Mouse (Mus musculus): ENCODE measurements around the gene Spats2l. TPM values are rescaled to one million over a fixed set of nuclear protein-coding genes. Genes with fewer than 3 reads are reported as not detected.

Spats2l gene
- polyA plus RNA-seq, 1 experiment from 2014 or later = 69.8 TPM

GRCm38 (mm10) chr1:57918567-57918966 lies 144.6 kb downstream of the Spats2l start:
- H3K4me2 ChIP-seq (ENCODE audit: low read length) = no peak overlapping the region
- no peaks in the 10 kb centered on the region for H3K9me3 ChIP-seq (ENCODE audit: control insufficient read depth, low read length)
- H3K4me1 ChIP-seq (ENCODE audit: control insufficient read depth, insufficient read depth, low read length) = no peaks in the 10 kb centered on the region
- no peak overlapping the region for H3K4me3 ChIP-seq (replicated peaks; ENCODE audit: low read depth, low read length)
- no peak overlapping the region for H3K27ac ChIP-seq (replicated peaks; ENCODE audit: low read depth, low read length)
- WGBS = 91% methylated on average over 4 of the region's 4 CpGs
- DNase-seq (no peak), ATAC-seq (ENCODE audit: low FRiP score, low TSS enrichment) (no peak)
- 0 out of 2 replicates have a peak, but pooled peaks cover 2% of the 10 kb centered on the region for H3K36me3 ChIP-seq (ENCODE audit: control insufficient read depth, insufficient read depth, low read length)
- H3K9ac ChIP-seq (replicated peaks; ENCODE audit: low read length) = no peak overlapping the region
- no peaks in the 10 kb centered on the region for H3K27me3 ChIP-seq (ENCODE audit: control insufficient read depth, insufficient read depth, low read length)

DNA sequence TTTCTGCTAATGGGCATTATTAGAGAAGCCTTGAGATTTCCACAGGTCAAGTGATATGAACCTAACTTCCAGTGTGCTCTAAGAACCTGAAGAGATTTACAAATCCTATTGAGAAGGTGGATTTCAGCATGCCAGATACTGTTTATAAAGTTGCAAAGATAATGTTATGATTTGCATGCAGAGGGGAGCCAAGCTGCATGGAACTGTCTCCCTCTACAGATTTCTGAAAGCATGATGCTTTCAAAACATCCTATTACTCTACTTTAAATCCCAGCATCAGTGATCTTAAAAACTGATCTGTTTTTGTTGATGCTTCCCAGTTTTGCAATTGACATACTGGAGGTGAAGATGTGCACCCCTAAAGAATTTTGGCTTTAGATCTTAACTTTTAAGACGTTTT lies 160.3 kb downstream of the Spats2l start:
- DNase-seq (no peak), ATAC-seq (ENCODE audit: low FRiP score, low TSS enrichment) (no peak)
- Histone ChIP-seq H3K4me3 (replicated peaks; ENCODE audit: low read depth, low read length) (no peak overlapping the region), H3K36me3 (ENCODE audit: control insufficient read depth, insufficient read depth, low read length) (no peaks in the 10 kb centered on the region), H3K4me2 (ENCODE audit: low read length) (no peak overlapping the region), H3K9ac (replicated peaks; ENCODE audit: low read length) (no peak overlapping the region), H3K4me1 (ENCODE audit: control insufficient read depth, insufficient read depth, low read length) (0 out of 2 replicates have a peak, but pooled peaks cover 3% of the 10 kb centered on the region), H3K27ac (replicated peaks; ENCODE audit: low read depth, low read length) (no peak overlapping the region), H3K9me3 (ENCODE audit: control insufficient read depth, low read length) (no peaks in the 10 kb centered on the region), H3K27me3 (ENCODE audit: control insufficient read depth, insufficient read depth, low read length) (no peaks in the 10 kb centered on the region)
- 38% methylated on average over 1 of the region's 1 CpGs for WGBS

DNA sequence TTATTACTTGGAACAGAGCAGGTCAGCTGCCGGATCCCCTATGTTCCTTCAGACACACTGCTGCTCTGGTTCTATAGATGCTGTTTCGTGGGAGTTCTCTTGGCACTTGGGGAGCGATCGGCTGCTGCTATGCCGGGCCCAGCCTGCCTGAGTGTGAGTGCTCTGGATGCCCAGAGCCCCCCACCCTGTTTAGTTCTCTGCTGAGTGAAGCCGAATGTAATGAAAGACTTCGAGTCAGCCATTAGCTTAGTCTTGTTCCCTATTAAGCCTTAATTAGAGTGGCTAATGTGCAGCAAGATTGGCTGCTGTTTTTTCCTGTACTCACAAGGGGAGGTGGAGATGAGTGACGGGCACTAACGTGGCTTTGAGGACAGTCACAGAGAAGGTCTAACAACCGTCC lies 166.7 kb downstream of the Spats2l start:
- no peaks in the 10 kb centered on the region for H3K27me3 ChIP-seq (ENCODE audit: control insufficient read depth, insufficient read depth, low read length)
- H3K4me3 ChIP-seq (replicated peaks; ENCODE audit: low read depth, low read length) = no peak overlapping the region
- WGBS = 62% methylated on average over 10 of the region's 10 CpGs
- H3K9me3 ChIP-seq (ENCODE audit: control insufficient read depth, low read length) = no peaks in the 10 kb centered on the region
- no peak overlapping the region for H3K9ac ChIP-seq (replicated peaks; ENCODE audit: low read length)
- H3K27ac ChIP-seq (replicated peaks; ENCODE audit: low read depth, low read length) = no peak overlapping the region
- H3K4me1 ChIP-seq (ENCODE audit: control insufficient read depth, insufficient read depth, low read length) = peaks cover 16% of the 10 kb centered on the region
- H3K4me2 ChIP-seq (ENCODE audit: low read length) = no peak overlapping the region
- ATAC-seq (ENCODE audit: low FRiP score, low TSS enrichment) (no peak), DNase-seq (no peak)
- H3K36me3 ChIP-seq (ENCODE audit: control insufficient read depth, insufficient read depth, low read length) = peaks cover 19% of the 10 kb centered on the region; the same call in 1 of the 2 replicates

- no peaks in the 10 kb centered on the region for H3K27me3 ChIP-seq (ENCODE audit: control insufficient read depth, insufficient read depth, low read length)
- no peak for ATAC-seq (ENCODE audit: low FRiP score, low TSS enrichment)
These were observed 167.1 kb downstream of the Spats2l start for GRCm38 (mm10) chr1:57941095-57941494.

GRCm38 (mm10) chr1:57941734-57942133 lies 167.8 kb downstream of the Spats2l start:
- no peak overlapping the region for H3K27ac ChIP-seq (replicated peaks; ENCODE audit: low read depth, low read length)
- WGBS = 41% methylated on average over 11 of the region's 11 CpGs

More at GRCm38 (mm10) chr1:57941095-57941494, 167.1 kb downstream of the Spats2l start:
- no peak overlapping the region for H3K4me3 ChIP-seq (replicated peaks; ENCODE audit: low read depth, low read length)
- H3K36me3 ChIP-seq (ENCODE audit: control insufficient read depth, insufficient read depth, low read length) = peaks cover 19% of the 10 kb centered on the region; the same call in 1 of the 2 replicates
- no peak overlapping the region for H3K4me2 ChIP-seq (ENCODE audit: low read length)
- 75% methylated on average over 7 of the region's 7 CpGs for WGBS
- H3K4me1 ChIP-seq (ENCODE audit: control insufficient read depth, insufficient read depth, low read length) = peaks cover 16% of the 10 kb centered on the region
- DNase-seq = no peak
- no peak overlapping the region for H3K27ac ChIP-seq (replicated peaks; ENCODE audit: low read depth, low read length)
- H3K9ac ChIP-seq (replicated peaks; ENCODE audit: low read length) = no peak overlapping the region
- H3K9me3 ChIP-seq (ENCODE audit: control insufficient read depth, low read length) = no peaks in the 10 kb centered on the region

DNA sequence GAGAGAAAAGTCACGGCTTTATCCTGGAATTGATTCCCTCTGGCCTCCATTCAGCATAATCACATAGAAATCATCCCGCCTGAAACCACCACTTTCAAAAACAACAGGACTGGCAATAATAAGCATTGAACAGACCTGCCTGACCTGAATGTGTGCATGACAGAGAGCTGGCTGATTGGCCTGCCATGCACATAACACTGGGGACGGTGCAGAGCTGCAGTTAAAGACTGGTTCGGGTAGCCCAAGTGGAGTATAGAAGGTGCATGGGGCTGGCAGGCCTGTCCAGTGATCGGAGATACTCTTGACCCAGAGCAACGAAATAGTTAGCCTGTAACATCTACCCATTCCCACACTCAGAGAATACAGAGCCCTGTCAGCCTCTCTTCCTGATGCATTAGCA lies 168.3 kb downstream of the Spats2l start:
- 51% methylated on average over 6 of the region's 6 CpGs for WGBS
- ATAC-seq (ENCODE audit: low FRiP score, low TSS enrichment) (no peak), DNase-seq (peak; percentile 21)
- 0 out of 2 replicates have a peak overlapping the region, but pooled peaks have one; percentile 5 for H3K9ac ChIP-seq (replicated peaks; ENCODE audit: low read length)
- H3K4me3 ChIP-seq (replicated peaks; ENCODE audit: low read depth, low read length) = no peak overlapping the region
- H3K4me2 ChIP-seq (ENCODE audit: low read length) = no peak overlapping the region
- no peaks in the 10 kb centered on the region for H3K27me3 ChIP-seq (ENCODE audit: control insufficient read depth, insufficient read depth, low read length)
- peaks cover 13% of the 10 kb centered on the region for H3K4me1 ChIP-seq (ENCODE audit: control insufficient read depth, insufficient read depth, low read length)
- no peak overlapping the region for H3K27ac ChIP-seq (replicated peaks; ENCODE audit: low read depth, low read length)
- H3K36me3 ChIP-seq (ENCODE audit: control insufficient read depth, insufficient read depth, low read length) = peaks cover 19% of the 10 kb centered on the region; the same call in 1 of the 2 replicates
- no peaks in the 10 kb centered on the region for H3K9me3 ChIP-seq (ENCODE audit: control insufficient read depth, low read length)

More at GRCm38 (mm10) chr1:57941734-57942133, 167.8 kb downstream of the Spats2l start:
- H3K4me3 ChIP-seq (replicated peaks; ENCODE audit: low read depth, low read length) = no peak overlapping the region
- no peak overlapping the region for H3K4me2 ChIP-seq (ENCODE audit: low read length)
- ATAC-seq (ENCODE audit: low FRiP score, low TSS enrichment) (no peak), DNase-seq (no peak)
- H3K36me3 ChIP-seq (ENCODE audit: control insufficient read depth, insufficient read depth, low read length) = peaks cover 19% of the 10 kb centered on the region; the same call in 1 of the 2 replicates
- H3K9me3 ChIP-seq (ENCODE audit: control insufficient read depth, low read length) = no peaks in the 10 kb centered on the region
- H3K4me1 ChIP-seq (ENCODE audit: control insufficient read depth, insufficient read depth, low read length) = peaks cover 13% of the 10 kb centered on the region
- H3K27me3 ChIP-seq (ENCODE audit: control insufficient read depth, insufficient read depth, low read length) = no peaks in the 10 kb centered on the region
- 0 out of 2 replicates have a peak overlapping the region, but pooled peaks have one; percentile 5 for H3K9ac ChIP-seq (replicated peaks; ENCODE audit: low read length)

DNA sequence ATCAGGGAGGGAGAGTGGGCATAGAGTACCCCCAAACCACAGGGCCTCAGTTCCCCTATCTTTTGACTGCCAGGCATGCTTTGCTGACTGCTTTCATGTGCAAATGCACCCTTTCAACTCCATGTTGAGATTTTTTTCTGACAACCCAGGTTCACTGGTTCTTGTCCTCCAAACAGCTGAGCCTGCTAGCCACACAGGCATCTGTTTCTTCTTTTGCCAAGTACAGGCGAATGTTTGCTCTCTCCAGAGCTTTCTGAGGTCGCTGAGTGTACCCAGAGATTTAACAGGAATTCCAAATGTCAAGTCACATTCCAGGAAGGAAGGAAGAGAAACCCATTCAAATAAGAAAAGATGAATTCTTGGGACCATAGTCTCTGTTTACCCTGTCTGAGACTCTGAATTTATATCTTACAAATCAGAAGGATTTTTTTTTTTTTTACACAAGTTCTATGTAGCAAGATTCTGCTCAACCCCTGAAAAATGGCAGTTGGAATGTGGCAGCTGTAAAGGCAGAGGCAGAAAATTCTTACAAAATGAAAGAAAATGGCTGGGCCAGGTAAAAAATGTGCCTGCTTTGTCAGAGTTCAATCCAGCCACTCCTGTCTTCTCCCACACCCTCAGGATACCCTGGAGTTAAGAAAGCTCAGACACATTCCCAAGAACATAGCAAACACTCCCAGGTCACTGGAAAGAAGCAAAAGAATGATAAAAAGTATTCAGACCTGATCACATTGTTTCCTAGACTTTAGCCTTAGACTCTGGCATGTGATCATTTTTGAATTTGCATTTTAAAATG lies 173.8 kb downstream of the Spats2l start:
- WGBS = 24% methylated on average over 2 of the region's 2 CpGs
- ATAC-seq (ENCODE audit: low FRiP score, low TSS enrichment) (no peak), DNase-seq (peak; percentile 26)

DNA sequence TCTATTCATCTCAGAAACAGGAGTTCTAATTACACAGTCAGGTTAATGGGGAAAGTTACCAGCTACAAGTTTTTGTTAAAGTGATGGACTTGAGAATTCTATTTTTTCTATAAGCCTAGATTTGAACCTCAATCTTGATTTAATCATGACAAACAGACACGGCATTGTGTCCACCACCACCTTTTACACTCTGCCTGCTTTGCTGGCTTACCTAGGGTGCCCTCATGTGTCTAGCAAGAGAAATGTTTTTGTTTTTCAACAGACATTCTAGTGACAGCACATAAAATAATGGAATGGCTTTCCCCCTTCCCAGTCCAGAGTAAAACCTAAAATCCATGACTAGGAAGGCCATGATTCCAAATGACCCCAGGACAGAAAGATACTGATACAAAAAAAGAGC lies 175.2 kb downstream of the Spats2l start:
- H3K27me3 ChIP-seq (ENCODE audit: control insufficient read depth, insufficient read depth, low read length) = no peaks in the 10 kb centered on the region
- H3K9me3 ChIP-seq (ENCODE audit: control insufficient read depth, low read length) = no peaks in the 10 kb centered on the region
- no peaks in the 10 kb centered on the region for H3K4me1 ChIP-seq (ENCODE audit: control insufficient read depth, insufficient read depth, low read length)
- H3K4me3 ChIP-seq (replicated peaks; ENCODE audit: low read depth, low read length) = no peak overlapping the region
- H3K9ac ChIP-seq (replicated peaks; ENCODE audit: low read length) = no peak overlapping the region
- H3K4me2 ChIP-seq (ENCODE audit: low read length) = no peak overlapping the region
- no peak overlapping the region for H3K27ac ChIP-seq (replicated peaks; ENCODE audit: low read depth, low read length)
- peak; percentile 75 for DNase-seq
- no peak for ATAC-seq (ENCODE audit: low FRiP score, low TSS enrichment)
- WGBS = 4% methylated on average over 1 of the region's 1 CpGs
- H3K36me3 ChIP-seq (ENCODE audit: control insufficient read depth, insufficient read depth, low read length) = peaks cover 9% of the 10 kb centered on the region

More for the DNA sequence above, 173.8 kb downstream of the Spats2l start:
- H3K4me3 ChIP-seq (replicated peaks; ENCODE audit: low read depth, low read length) = no peak overlapping the region
- no peak overlapping the region for H3K9ac ChIP-seq (replicated peaks; ENCODE audit: low read length)
- H3K9me3 ChIP-seq (ENCODE audit: control insufficient read depth, low read length) = no peaks in the 10 kb centered on the region
- H3K4me1 ChIP-seq (ENCODE audit: control insufficient read depth, insufficient read depth, low read length) = no peaks in the 10 kb centered on the region
- H3K27me3 ChIP-seq (ENCODE audit: control insufficient read depth, insufficient read depth, low read length) = no peaks in the 10 kb centered on the region
- no peak overlapping the region for H3K27ac ChIP-seq (replicated peaks; ENCODE audit: low read depth, low read length)
- peaks cover 16% of the 10 kb centered on the region; the same call in 1 of the 2 replicates for H3K36me3 ChIP-seq (ENCODE audit: control insufficient read depth, insufficient read depth, low read length)
- H3K4me2 ChIP-seq (ENCODE audit: low read length) = no peak overlapping the region

DNA sequence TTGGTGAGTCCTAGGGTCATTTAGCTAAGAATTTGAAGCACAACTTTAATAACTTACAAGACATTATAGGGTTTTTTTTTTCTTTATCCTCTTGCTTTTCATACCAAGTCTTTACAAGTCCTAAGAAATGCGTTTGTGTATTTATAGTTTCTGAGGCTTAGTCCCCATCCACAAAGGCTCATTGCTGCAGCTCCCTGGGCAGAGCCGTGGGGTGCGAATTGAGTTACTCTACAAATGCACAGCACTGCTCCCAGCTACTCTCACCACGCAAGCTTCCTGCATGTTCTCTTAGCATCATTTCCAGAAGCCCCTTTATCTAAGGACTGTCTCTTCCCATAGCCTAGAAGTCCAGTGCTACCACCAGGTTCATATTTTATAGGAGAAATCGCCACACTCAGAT lies 175.8 kb downstream of the Spats2l start:
- Histone ChIP-seq H3K4me2 (ENCODE audit: low read length) (no peak overlapping the region), H3K27me3 (ENCODE audit: control insufficient read depth, insufficient read depth, low read length) (no peaks in the 10 kb centered on the region), H3K4me3 (replicated peaks; ENCODE audit: low read depth, low read length) (no peak overlapping the region), H3K9ac (replicated peaks; ENCODE audit: low read length) (no peak overlapping the region), H3K4me1 (ENCODE audit: control insufficient read depth, insufficient read depth, low read length) (no peaks in the 10 kb centered on the region), H3K9me3 (ENCODE audit: control insufficient read depth, low read length) (no peaks in the 10 kb centered on the region), H3K27ac (replicated peaks; ENCODE audit: low read depth, low read length) (no peak overlapping the region), H3K36me3 (ENCODE audit: control insufficient read depth, insufficient read depth, low read length) (peaks cover 10% of the 10 kb centered on the region)
- WGBS = 62% methylated on average over 5 of the region's 5 CpGs
- DNase-seq (no peak), ATAC-seq (ENCODE audit: low FRiP score, low TSS enrichment) (no peak)
